Mouse (Mus musculus): ENCODE measurements at regions not wholly inside any gene's neighbourhood (a gene's known extent, or its start where the extent isn't known, plus 50 kb on each side); places are given as distances from the start of the nearest gene placed in this dataset.
A peak's percentile ranks its signal among the peaks of the same experiment; 100 is the strongest.

DNA sequence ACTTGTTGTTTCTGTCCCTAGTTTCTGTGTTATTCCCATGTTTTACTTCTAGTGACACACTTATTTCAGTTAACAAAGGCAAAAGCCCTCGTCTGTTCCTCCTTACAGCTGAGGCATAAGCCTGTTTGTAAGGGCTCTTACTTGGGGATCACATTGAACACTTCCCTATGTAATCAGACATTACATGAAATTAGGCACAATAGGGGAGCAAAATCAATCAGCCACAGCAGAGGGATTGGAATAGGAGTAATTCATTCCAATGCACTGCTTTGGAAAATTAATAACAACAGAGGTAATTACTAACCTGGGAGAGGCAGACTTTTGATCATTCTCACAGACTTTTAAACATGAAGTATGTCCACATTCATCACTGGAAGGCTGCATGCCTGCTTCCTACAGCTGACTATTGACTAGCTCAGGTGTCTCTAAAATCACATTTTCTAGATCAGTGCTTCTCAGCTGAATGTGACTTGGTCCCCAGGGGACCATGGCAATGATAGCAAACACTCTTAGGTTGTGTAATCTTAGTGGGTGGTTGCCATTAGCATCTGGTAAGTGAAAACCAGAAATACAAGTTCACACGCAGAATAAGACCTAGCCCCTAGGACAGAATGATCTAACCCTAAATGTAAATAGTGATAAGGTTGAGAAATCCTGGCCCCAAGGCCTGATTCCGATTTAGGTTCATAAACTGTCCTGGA is 146.5 kb upstream of the Crbn start:
- ATAC-seq = no peak
- Histone ChIP-seq H3K4me1 (ENCODE audit: control insufficient read depth, insufficient read depth, low read depth, low read length) (no peaks in the 10 kb centered on the region), H3K9ac (ENCODE audit: low read depth, low read length) (no peak overlapping the region), H3K9me3 (ENCODE audit: control insufficient read depth, low read length) (no peaks in the 10 kb centered on the region), H3K4me3 (ENCODE audit: low read length) (no peak overlapping the region), H3K4me2 (ENCODE audit: low read length) (no peak overlapping the region), H3K36me3 (ENCODE audit: control insufficient read depth, insufficient read depth, low read length) (no peaks in the 10 kb centered on the region), H3K27ac (ENCODE audit: low read depth, low read length) (no peak overlapping the region), H3K27me3 (replicated peaks; ENCODE audit: control insufficient read depth, insufficient read depth, low read length) (no peaks in the 10 kb centered on the region)
- 59% methylated on average over 3 of the region's 3 CpGs for WGBS

- WGBS = 32% methylated on average over 4 of the region's 4 CpGs
- Histone ChIP-seq H3K4me2 (ENCODE audit: low read length) (no peak overlapping the region), H3K36me3 (ENCODE audit: control insufficient read depth, insufficient read depth, low read length) (no peaks in the 10 kb centered on the region), H3K27ac (ENCODE audit: low read depth, low read length) (no peak overlapping the region), H3K4me1 (ENCODE audit: control insufficient read depth, insufficient read depth, low read depth, low read length) (no peaks in the 10 kb centered on the region), H3K27me3 (replicated peaks; ENCODE audit: control insufficient read depth, insufficient read depth, low read length) (no peaks in the 10 kb centered on the region), H3K4me3 (ENCODE audit: low read length) (no peak overlapping the region), H3K9ac (ENCODE audit: low read depth, low read length) (no peak overlapping the region), H3K9me3 (ENCODE audit: control insufficient read depth, low read length) (no peaks in the 10 kb centered on the region)
- ATAC-seq = no peak
Measured at GRCm38 (mm10) chr6:106950909-106951308, 151.0 kb upstream of the Crbn start.

DNA sequence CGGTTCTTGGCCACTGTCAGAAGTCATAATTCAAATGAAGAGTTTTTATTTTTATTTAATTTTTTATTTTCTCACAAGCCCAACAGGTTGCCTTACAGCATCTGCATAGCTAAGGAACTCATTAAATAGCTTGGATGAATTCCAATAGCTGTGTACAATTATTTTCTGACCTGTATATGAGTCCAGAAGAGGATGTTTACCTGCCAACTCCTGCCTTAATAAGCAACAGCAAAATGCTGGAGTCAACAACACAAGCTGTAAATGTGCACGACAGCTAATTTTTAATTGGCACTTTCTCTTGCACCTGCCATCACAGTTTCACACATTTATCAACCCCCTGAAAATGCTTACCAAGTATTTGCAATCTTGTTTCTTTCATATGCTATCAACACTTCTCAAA is 161.4 kb upstream of the Crbn start:
- Histone ChIP-seq H3K4me2 (ENCODE audit: low read length) (no peak overlapping the region), H3K36me3 (ENCODE audit: control insufficient read depth, insufficient read depth, low read length) (no peaks in the 10 kb centered on the region), H3K9ac (ENCODE audit: low read depth, low read length) (no peak overlapping the region), H3K9me3 (ENCODE audit: control insufficient read depth, low read length) (no peaks in the 10 kb centered on the region), H3K4me1 (ENCODE audit: control insufficient read depth, insufficient read depth, low read depth, low read length) (no peaks in the 10 kb centered on the region), H3K27me3 (replicated peaks; ENCODE audit: control insufficient read depth, insufficient read depth, low read length) (no peaks in the 10 kb centered on the region), H3K4me3 (ENCODE audit: low read length) (no peak overlapping the region), H3K27ac (ENCODE audit: low read depth, low read length) (no peak overlapping the region)
- WGBS = 82% methylated on average over 2 of the region's 2 CpGs
- ATAC-seq = no peak

DNA sequence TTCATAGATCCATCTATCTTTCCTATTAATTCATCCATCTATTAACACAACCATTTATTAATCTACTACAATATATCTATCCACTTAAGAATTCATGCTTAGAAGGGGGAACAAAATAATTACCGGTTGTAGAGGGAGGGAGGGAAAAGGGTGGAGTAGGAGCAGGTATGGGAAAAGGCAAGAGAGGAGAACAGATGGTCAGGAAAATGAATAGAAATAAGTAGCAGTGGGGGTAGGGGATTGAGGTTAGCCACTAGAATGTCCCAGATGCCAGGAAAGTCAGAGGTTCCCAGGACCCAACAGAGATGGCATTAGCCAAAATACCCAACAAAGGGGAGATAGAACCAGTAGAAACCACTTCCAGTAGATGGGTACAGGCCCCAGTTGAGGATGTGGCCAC is 164.5 kb upstream of the Crbn start:
- Histone ChIP-seq H3K27me3 (replicated peaks; ENCODE audit: control insufficient read depth, insufficient read depth, low read length) (no peaks in the 10 kb centered on the region), H3K4me2 (ENCODE audit: low read length) (no peak overlapping the region), H3K27ac (ENCODE audit: low read depth, low read length) (no peak overlapping the region), H3K4me1 (ENCODE audit: control insufficient read depth, insufficient read depth, low read depth, low read length) (no peaks in the 10 kb centered on the region), H3K4me3 (ENCODE audit: low read length) (no peak overlapping the region), H3K36me3 (ENCODE audit: control insufficient read depth, insufficient read depth, low read length) (no peaks in the 10 kb centered on the region), H3K9me3 (ENCODE audit: control insufficient read depth, low read length) (no peaks in the 10 kb centered on the region), H3K9ac (ENCODE audit: low read depth, low read length) (no peak overlapping the region)
- ATAC-seq = no peak
- WGBS = 91% methylated on average over 1 of the region's 1 CpGs

DNA sequence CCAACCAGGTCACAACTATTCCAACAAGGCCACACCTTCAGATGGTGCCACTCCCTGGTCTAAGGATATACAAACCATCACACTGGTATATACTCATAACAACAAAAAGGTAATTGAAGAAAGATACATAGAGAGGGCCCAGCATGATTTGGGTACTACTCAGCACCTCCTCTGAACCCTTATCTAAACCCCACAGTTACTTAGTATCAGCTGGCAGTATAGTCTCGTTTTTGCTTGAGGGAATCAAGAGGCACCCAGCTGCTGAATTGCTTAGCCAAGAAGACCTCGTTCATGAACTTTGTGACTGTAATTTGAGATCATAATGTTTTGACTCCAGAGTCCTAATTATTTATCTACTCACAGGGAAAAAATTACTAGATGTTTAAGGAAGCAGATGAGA is 175.6 kb upstream of the Crbn start:
- Histone ChIP-seq H3K27me3 (replicated peaks; ENCODE audit: control insufficient read depth, insufficient read depth, low read length) (no peaks in the 10 kb centered on the region), H3K4me1 (ENCODE audit: control insufficient read depth, insufficient read depth, low read depth, low read length) (no peaks in the 10 kb centered on the region), H3K9me3 (ENCODE audit: control insufficient read depth, low read length) (no peaks in the 10 kb centered on the region), H3K9ac (ENCODE audit: low read depth, low read length) (no peak overlapping the region), H3K36me3 (ENCODE audit: control insufficient read depth, insufficient read depth, low read length) (no peaks in the 10 kb centered on the region), H3K27ac (ENCODE audit: low read depth, low read length) (no peak overlapping the region), H3K4me3 (ENCODE audit: low read length) (no peak overlapping the region), H3K4me2 (ENCODE audit: low read length) (no peak overlapping the region)
- no peak for ATAC-seq
- whole genome bisulfite sequencing = 66% methylated on average over 2 of the region's 2 CpGs

DNA sequence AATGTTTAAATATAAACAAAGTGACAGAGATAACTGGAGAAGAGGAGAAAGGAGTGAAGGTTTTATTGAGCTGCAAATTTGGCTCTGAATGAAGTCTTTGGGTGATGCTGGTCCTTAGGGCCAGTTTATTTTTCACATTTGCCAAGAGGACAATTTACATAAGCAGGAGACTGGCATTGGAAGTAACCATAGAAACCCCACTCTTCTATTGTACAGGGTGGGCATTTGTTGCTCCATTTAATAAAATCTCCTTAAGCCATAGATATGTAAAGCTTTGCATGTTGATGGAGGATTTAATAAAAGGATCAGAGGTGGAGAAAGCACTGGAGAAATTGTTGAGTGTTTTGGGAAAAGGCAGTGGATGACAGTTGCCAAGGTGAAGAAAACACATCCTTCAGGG is 178.8 kb upstream of the Crbn start:
- ATAC-seq = no peak
- no peaks in the 10 kb centered on the region for H3K4me1 ChIP-seq (ENCODE audit: control insufficient read depth, insufficient read depth, low read depth, low read length)
- no peaks in the 10 kb centered on the region for H3K27me3 ChIP-seq (replicated peaks; ENCODE audit: control insufficient read depth, insufficient read depth, low read length)
- no peak overlapping the region for H3K4me3 ChIP-seq (ENCODE audit: low read length)
- H3K27ac ChIP-seq (ENCODE audit: low read depth, low read length) = no peak overlapping the region
- no peak overlapping the region for H3K4me2 ChIP-seq (ENCODE audit: low read length)
- H3K36me3 ChIP-seq (ENCODE audit: control insufficient read depth, insufficient read depth, low read length) = no peaks in the 10 kb centered on the region
- no peak overlapping the region for H3K9ac ChIP-seq (ENCODE audit: low read depth, low read length)
- no peaks in the 10 kb centered on the region for H3K9me3 ChIP-seq (ENCODE audit: control insufficient read depth, low read length)

DNA sequence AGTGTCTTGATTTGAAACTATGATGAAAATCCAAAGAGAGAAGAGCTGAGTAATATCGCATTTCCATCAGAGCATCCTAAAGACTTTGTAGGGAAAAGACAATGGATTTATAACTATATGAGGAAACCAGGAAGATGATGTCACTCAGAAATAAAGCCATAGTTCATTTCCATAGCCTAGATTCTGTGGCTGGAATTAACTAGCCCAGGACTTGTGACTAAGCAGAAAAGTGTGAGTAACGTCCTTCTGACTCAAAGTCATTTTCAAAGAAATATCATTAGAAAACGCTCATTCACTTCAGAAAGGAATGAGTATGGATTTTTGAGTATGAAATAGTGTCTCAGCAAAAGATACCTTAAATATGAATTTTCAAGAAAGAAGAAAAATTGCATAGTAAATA is 179.9 kb upstream of the Crbn start:
- WGBS = 70% methylated on average over 3 of the region's 3 CpGs
- no peak for ATAC-seq

GRCm38 (mm10) chr6:106980188-106980587 is 180.3 kb upstream of the Crbn start:
- no peak for ATAC-seq
- Histone ChIP-seq H3K4me1 (ENCODE audit: control insufficient read depth, insufficient read depth, low read depth, low read length) (no peaks in the 10 kb centered on the region), H3K4me3 (ENCODE audit: low read length) (no peak overlapping the region), H3K36me3 (ENCODE audit: control insufficient read depth, insufficient read depth, low read length) (no peaks in the 10 kb centered on the region), H3K27me3 (replicated peaks; ENCODE audit: control insufficient read depth, insufficient read depth, low read length) (no peaks in the 10 kb centered on the region), H3K9ac (ENCODE audit: low read depth, low read length) (no peak overlapping the region), H3K4me2 (ENCODE audit: low read length) (no peak overlapping the region), H3K9me3 (ENCODE audit: control insufficient read depth, low read length) (no peaks in the 10 kb centered on the region), H3K27ac (ENCODE audit: low read depth, low read length) (0 out of 2 replicates have a peak overlapping the region, but pooled peaks have one; percentile 8)
- 27% methylated on average over 4 of the region's 4 CpGs for WGBS

More for the DNA sequence above, 179.9 kb upstream of the Crbn start:
- H3K36me3 ChIP-seq (ENCODE audit: control insufficient read depth, insufficient read depth, low read length) = no peaks in the 10 kb centered on the region
- H3K4me3 ChIP-seq (ENCODE audit: low read length) = no peak overlapping the region
- no peaks in the 10 kb centered on the region for H3K9me3 ChIP-seq (ENCODE audit: control insufficient read depth, low read length)
- H3K4me1 ChIP-seq (ENCODE audit: control insufficient read depth, insufficient read depth, low read depth, low read length) = no peaks in the 10 kb centered on the region
- no peak overlapping the region for H3K4me2 ChIP-seq (ENCODE audit: low read length)
- H3K27ac ChIP-seq (ENCODE audit: low read depth, low read length) = no peak overlapping the region
- H3K9ac ChIP-seq (ENCODE audit: low read depth, low read length) = no peak overlapping the region
- H3K27me3 ChIP-seq (replicated peaks; ENCODE audit: control insufficient read depth, insufficient read depth, low read length) = no peaks in the 10 kb centered on the region

- no peaks in the 10 kb centered on the region for H3K4me1 ChIP-seq (ENCODE audit: control insufficient read depth, insufficient read depth, low read depth, low read length)
- H3K4me3 ChIP-seq (ENCODE audit: low read length) = no peak overlapping the region
- H3K9ac ChIP-seq (ENCODE audit: low read depth, low read length) = no peak overlapping the region
- no peak overlapping the region for H3K27ac ChIP-seq (ENCODE audit: low read depth, low read length)
- WGBS = 86% methylated on average over 1 of the region's 1 CpGs
- no peaks in the 10 kb centered on the region for H3K27me3 ChIP-seq (replicated peaks; ENCODE audit: control insufficient read depth, insufficient read depth, low read length)
- no peaks in the 10 kb centered on the region for H3K36me3 ChIP-seq (ENCODE audit: control insufficient read depth, insufficient read depth, low read length)
- ATAC-seq = no peak
- H3K4me2 ChIP-seq (ENCODE audit: low read length) = no peak overlapping the region
- no peaks in the 10 kb centered on the region for H3K9me3 ChIP-seq (ENCODE audit: control insufficient read depth, low read length)
Measured at GRCm38 (mm10) chr6:106981232-106981631, 181.4 kb upstream of the Crbn start.

Measured in hindbrain, embryonic 16.5 days (tissue).